Mouse (Mus musculus) limb, embryonic 13.5 days (tissue): Measurements from ENCODE around the gene Bicra. TPM values are rescaled to one million over a fixed set of nuclear protein-coding genes. Genes with fewer than 3 reads are reported as not detected.

Experiments used
- ATAC-seq: fragments of 200-750 bp; cut with Nextera tagmentation; 2 replicates; pipeline ENCODE4 v1.8.0; 2017; ENCODE audit warnings: low read depth, moderate number of reproducible peaks, moderate TSS enrichment; ENCODE audit not compliant: low FRiP score
- H3K27ac ChIP-seq: fragments of 300-500 bp; sonication (generic); 2 replicates; pipeline ENCODE4 v1.5.1; 2015; ENCODE audit warnings: inconsistent platforms, mild to moderate bottlenecking, moderate library complexity
- H3K27me3 ChIP-seq: fragments of 300-500 bp; sonication (generic); 2 replicates; pipeline ENCODE4 v1.6.1; 2015; ENCODE audit warnings: mild to moderate bottlenecking, inconsistent platforms
- H3K36me3 ChIP-seq: fragments of 300-500 bp; sonication (generic); 2 replicates; pipeline ENCODE4 v1.6.1; 2015; ENCODE audit warnings: inconsistent platforms, mild to moderate bottlenecking, moderate library complexity
- H3K4me1 ChIP-seq: fragments of 300-500 bp; sonication (generic); 2 replicates; pipeline ENCODE4 v1.6.1; 2015; ENCODE audit warnings: inconsistent platforms
- H3K4me2 ChIP-seq: fragments of 300-500 bp; sonication (generic); replicated peaks from 2 replicates; pipeline ENCODE4 v1.6.1; 2015; ENCODE audit warnings: inconsistent platforms, mild to moderate bottlenecking, moderate library complexity
- H3K4me3 ChIP-seq: fragments of 300-500 bp; sonication (generic); 2 replicates; pipeline ENCODE4 v1.5.1; 2015; ENCODE audit warnings: moderate library complexity, mild to moderate bottlenecking, inconsistent platforms
- H3K9ac ChIP-seq: fragments of 300-500 bp; sonication (generic); 2 replicates; pipeline ENCODE4 v1.6.1; 2015; ENCODE audit warnings: mild to moderate bottlenecking, inconsistent platforms
- H3K9me3 ChIP-seq: fragments of 300-500 bp; sonication (generic); 2 replicates; pipeline ENCODE4 v1.6.1; 2016; ENCODE audit warnings: inconsistent platforms
- WGBS: fragments of 180-500 bp; shearing (Covaris S2); methylation state at CpG from one replicate; pipeline ENCODE4 v1.1.7; 2015; 5-methylcytosine and 5-hydroxymethylcytosine counted together
- polyA plus RNA-seq: library from polyadenylated mRNA; unstranded; fragments of >200 nt; fragmentation: Nextera tagmentation; extraction: Ambion mirVana; gene quantifications from 2 replicates; pipeline ENCODE4 v1.2.1, GENCODE M21; 2015

Bicra gene
- polyA plus RNA-seq, 1 experiment from 2014 or later = 8.7 TPM

GRCm38 (mm10) chr7:16046101-16046480 lies 1.6 kb downstream of the Bicra start:
- Histone ChIP-seq H3K9ac (peak overlapping the region; percentile 99), H3K4me3 (peak overlapping the region; percentile 88), H3K4me2 (peak overlapping the region; percentile 88), H3K4me1 (peaks cover 57% of the 10 kb centered on the region), H3K36me3 (0 out of 2 replicates have a peak, but pooled peaks cover 8% of the 10 kb centered on the region), H3K9me3 (no peaks in the 10 kb centered on the region), H3K27me3 (no peaks in the 10 kb centered on the region), H3K27ac (peak overlapping the region; percentile 99)
- ATAC-seq = no peak
- under 1% methylated on average over 7 of the region's 7 CpGs for WGBS

DNA sequence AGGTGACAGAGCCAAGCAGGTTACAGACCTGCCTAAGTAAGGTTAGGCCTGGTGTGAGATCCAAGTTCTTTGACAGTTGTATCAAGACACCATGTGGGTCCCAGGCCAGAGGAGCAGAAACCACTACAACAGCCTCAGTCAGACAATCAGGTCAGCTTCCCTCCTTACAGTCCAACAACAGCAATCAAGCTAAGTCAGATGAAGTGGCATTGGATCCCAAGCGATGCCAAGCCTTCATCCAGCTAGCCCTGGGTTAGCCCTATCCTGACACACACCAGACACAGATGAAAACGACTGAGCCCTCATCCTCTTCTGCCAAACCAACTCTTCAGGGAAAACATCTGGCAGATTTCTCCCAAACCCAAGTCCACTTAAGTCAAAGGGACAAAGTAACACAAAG lies 2.2 kb downstream of the Bicra start:
- peak overlapping the region; percentile 88 for H3K4me2 ChIP-seq
- WGBS = 42% methylated on average over 2 of the region's 2 CpGs
- H3K4me1 ChIP-seq = peaks cover 56% of the 10 kb centered on the region
- ATAC-seq = no peak
- H3K27me3 ChIP-seq = no peaks in the 10 kb centered on the region
- peak overlapping the region; percentile 99; the same call in 1 of the 2 replicates for H3K9ac ChIP-seq
- no peaks in the 10 kb centered on the region for H3K9me3 ChIP-seq
- H3K27ac ChIP-seq = peak overlapping the region; percentile 99
- peak overlapping the region; percentile 88 for H3K4me3 ChIP-seq
- 0 out of 2 replicates have a peak, but pooled peaks cover 8% of the 10 kb centered on the region for H3K36me3 ChIP-seq

DNA sequence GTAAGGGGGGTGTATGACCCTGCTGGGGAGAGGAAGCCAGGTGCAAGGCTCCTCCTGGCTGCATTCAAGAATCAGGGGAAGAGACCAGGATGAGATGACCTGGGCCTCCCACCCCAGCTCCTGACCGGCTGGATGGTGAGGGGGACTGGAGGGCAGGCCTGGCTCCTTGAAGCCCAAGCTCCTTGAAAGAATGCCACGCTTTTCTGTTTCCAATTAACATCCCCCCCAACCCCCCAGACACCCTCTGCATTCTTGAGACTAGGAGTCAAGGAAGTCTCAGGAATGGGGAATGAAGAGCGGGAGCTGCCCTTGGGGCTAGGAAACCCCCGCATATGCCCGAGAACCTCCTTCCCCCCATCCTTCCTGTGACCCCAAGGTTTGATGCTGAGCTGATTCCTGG lies 3.2 kb downstream of the Bicra start:
- 2% methylated on average over 5 of the region's 5 CpGs for WGBS
- peak overlapping the region; percentile 99 for H3K27ac ChIP-seq
- H3K4me3 ChIP-seq = peak overlapping the region; percentile 88
- H3K9ac ChIP-seq = peak overlapping the region; percentile 59; the same call in 1 of the 2 replicates
- H3K4me2 ChIP-seq = peak overlapping the region; percentile 88
- H3K27me3 ChIP-seq = no peaks in the 10 kb centered on the region
- no peak for ATAC-seq
- H3K36me3 ChIP-seq = 0 out of 2 replicates have a peak, but pooled peaks cover 8% of the 10 kb centered on the region
- peaks cover 46% of the 10 kb centered on the region for H3K4me1 ChIP-seq
- H3K9me3 ChIP-seq = no peaks in the 10 kb centered on the region

GRCm38 (mm10) chr7:16043861-16044435 lies 3.8 kb downstream of the Bicra start:
- WGBS = 4% methylated on average over 3 of the region's 3 CpGs
- peak overlapping the region; percentile 88 for H3K4me2 ChIP-seq

GRCm38 (mm10) chr7:16042850-16043775 lies 4.6 kb downstream of the Bicra start:
- H3K27ac ChIP-seq = peak overlapping the region; percentile 99

More at GRCm38 (mm10) chr7:16043861-16044435, 3.8 kb downstream of the Bicra start:
- ATAC-seq = no peak
- Histone ChIP-seq H3K36me3 (0 out of 2 replicates have a peak, but pooled peaks cover 10% of the 10 kb centered on the region), H3K27ac (peak overlapping the region; percentile 99), H3K4me1 (peaks cover 40% of the 10 kb centered on the region), H3K4me3 (peak overlapping the region; percentile 88), H3K9me3 (no peaks in the 10 kb centered on the region), H3K27me3 (no peaks in the 10 kb centered on the region), H3K9ac (peak overlapping the region; percentile 59; the same call in 1 of the 2 replicates)

GRCm38 (mm10) chr7:16041208-16041607 lies 6.5 kb downstream of the Bicra start:
- WGBS = 74% methylated on average over 2 of the region's 2 CpGs
- Histone ChIP-seq H3K4me1 (peaks cover 39% of the 10 kb centered on the region), H3K9me3 (no peaks in the 10 kb centered on the region), H3K4me2 (no peak overlapping the region), H3K27ac (no peak overlapping the region), H3K9ac (no peak overlapping the region), H3K36me3 (0 out of 2 replicates have a peak, but pooled peaks cover 12% of the 10 kb centered on the region), H3K27me3 (no peaks in the 10 kb centered on the region), H3K4me3 (no peak overlapping the region)
- no peak for ATAC-seq

More at GRCm38 (mm10) chr7:16042850-16043775, 4.6 kb downstream of the Bicra start:
- Histone ChIP-seq H3K36me3 (0 out of 2 replicates have a peak, but pooled peaks cover 12% of the 10 kb centered on the region), H3K4me1 (peaks cover 40% of the 10 kb centered on the region), H3K9ac (0 out of 2 replicates have a peak overlapping the region, but pooled peaks have one; percentile 6), H3K27me3 (no peaks in the 10 kb centered on the region), H3K4me3 (no peak overlapping the region), H3K9me3 (no peaks in the 10 kb centered on the region), H3K4me2 (peak overlapping the region; percentile 88)
- 72% methylated on average over 10 of the region's 10 CpGs for WGBS
- no peak for ATAC-seq

- no peaks in the 10 kb centered on the region for H3K27me3 ChIP-seq
- H3K27ac ChIP-seq = no peak overlapping the region
- no peak overlapping the region for H3K4me2 ChIP-seq
- no peak overlapping the region for H3K4me3 ChIP-seq
- peaks cover 21% of the 10 kb centered on the region for H3K4me1 ChIP-seq
- 0 out of 2 replicates have a peak, but pooled peaks cover 12% of the 10 kb centered on the region for H3K36me3 ChIP-seq
- no peak overlapping the region for H3K9ac ChIP-seq
- 96% methylated on average over 5 of the region's 5 CpGs for WGBS
- H3K9me3 ChIP-seq = no peaks in the 10 kb centered on the region
- ATAC-seq = no peak
Observed at GRCm38 (mm10) chr7:16039363-16039762, 8.4 kb downstream of the Bicra start.

- no peak for ATAC-seq
- Histone ChIP-seq H3K9me3 (no peaks in the 10 kb centered on the region), H3K27ac (no peak overlapping the region), H3K4me1 (peaks cover 3% of the 10 kb centered on the region; the same call in 1 of the 2 replicates), H3K36me3 (peaks cover 13% of the 10 kb centered on the region; the same call in 1 of the 2 replicates), H3K4me3 (no peak overlapping the region), H3K27me3 (no peaks in the 10 kb centered on the region), H3K9ac (no peak overlapping the region), H3K4me2 (no peak overlapping the region)
- WGBS = 87% methylated on average over 6 of the region's 6 CpGs
Observed at GRCm38 (mm10) chr7:16036972-16037371, 10.7 kb downstream of the Bicra start.

GRCm38 (mm10) chr7:16033580-16034461 lies 13.9 kb downstream of the Bicra start:
- peaks cover 28% of the 10 kb centered on the region for H3K36me3 ChIP-seq
- no peak for ATAC-seq
- 85% methylated on average over 8 of the region's 8 CpGs for WGBS
- no peaks in the 10 kb centered on the region for H3K27me3 ChIP-seq
- peaks cover 3% of the 10 kb centered on the region; the same call in 1 of the 2 replicates for H3K4me1 ChIP-seq
- H3K9me3 ChIP-seq = no peaks in the 10 kb centered on the region
- H3K4me3 ChIP-seq = no peak overlapping the region
- H3K4me2 ChIP-seq = no peak overlapping the region
- H3K9ac ChIP-seq = no peak overlapping the region
- no peak overlapping the region for H3K27ac ChIP-seq

GRCm38 (mm10) chr7:16033059-16033458 lies 14.7 kb downstream of the Bicra start:
- Histone ChIP-seq H3K4me1 (peaks cover 6% of the 10 kb centered on the region; the same call in 1 of the 2 replicates), H3K9ac (no peak overlapping the region), H3K27me3 (no peaks in the 10 kb centered on the region), H3K4me3 (no peak overlapping the region), H3K4me2 (no peak overlapping the region), H3K27ac (no peak overlapping the region), H3K36me3 (peaks cover 28% of the 10 kb centered on the region), H3K9me3 (no peaks in the 10 kb centered on the region)
- WGBS = 93% methylated on average over 1 of the region's 1 CpGs
- no peak for ATAC-seq

DNA sequence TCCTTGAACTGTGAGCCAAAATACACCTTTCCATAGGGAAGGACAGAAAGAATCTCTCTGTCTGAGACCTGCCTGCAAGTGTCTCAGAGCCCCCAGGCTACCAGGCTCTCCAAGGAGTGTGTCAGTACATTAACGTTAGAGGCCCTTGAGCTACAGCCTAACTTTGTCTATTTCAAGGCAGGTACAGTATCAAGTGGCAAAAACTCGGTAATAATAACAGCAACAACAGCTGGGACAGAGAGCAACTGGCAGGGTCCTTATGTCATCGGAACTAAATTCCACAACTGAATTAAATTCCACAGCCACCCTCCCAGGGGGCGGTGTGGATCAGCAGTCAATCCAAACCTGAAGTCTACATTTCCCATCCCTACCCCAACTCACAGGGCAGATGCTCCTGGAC lies 16.6 kb downstream of the Bicra start:
- Histone ChIP-seq H3K9ac (no peak overlapping the region), H3K4me2 (no peak overlapping the region), H3K27ac (no peak overlapping the region), H3K27me3 (no peaks in the 10 kb centered on the region), H3K9me3 (no peaks in the 10 kb centered on the region), H3K36me3 (peaks cover 30% of the 10 kb centered on the region), H3K4me3 (no peak overlapping the region), H3K4me1 (peaks cover 6% of the 10 kb centered on the region; the same call in 1 of the 2 replicates)
- 0 out of 2 replicates have a peak, but pooled peaks have one; percentile 42 for ATAC-seq
- WGBS = 83% methylated on average over 4 of the region's 4 CpGs
